8 mouse cellular contexts compared by ENCODE assay signal in genomic region chr10:59951211-59952151, GRCm38 (mm10). TPM values are rescaled to one million over a fixed set of nuclear protein-coding genes. Genes with fewer than 3 reads are reported as not detected.
DNase-seq lines count a peak whose midpoint lies in the region; ATAC-seq lines count a peak whose summit lies in the region.

Gene Ddit4 (minus strand): TSS chr10:59951834.

- H3K4me1 ChIP-seq in forebrain, embryonic 10.5 days = peaks cover 65% of the 10 kb centered on the region
- H3K4me1 ChIP-seq in heart, embryonic 15.5 days (replicated peaks) = peaks cover 52% of the 10 kb centered on the region
- peaks cover 33% of the 10 kb centered on the region for H3K4me1 ChIP-seq in liver, embryonic 15.5 days (replicated peaks)
- H3K4me1 ChIP-seq in neural tube, embryonic 12.5 days = peaks cover 30% of the 10 kb centered on the region

- H3K36me3 ChIP-seq in forebrain, embryonic 10.5 days (replicated peaks) = peaks cover 15% of the 10 kb centered on the region
- no peaks in the 10 kb centered on the region for H3K36me3 ChIP-seq in heart, embryonic 15.5 days
- no peaks in the 10 kb centered on the region for H3K36me3 ChIP-seq in liver, embryonic 15.5 days (replicated peaks)
- H3K36me3 ChIP-seq in neural tube, embryonic 12.5 days = peaks cover 3% of the 10 kb centered on the region; the same call in 1 of the 2 replicates

- H3K4me2 ChIP-seq in heart, embryonic 15.5 days = peak within 1 kb of the TSS; percentile 82
- H3K4me2 ChIP-seq in liver, embryonic 15.5 days = peak within 1 kb of the TSS; percentile 89
- peak within 1 kb of the TSS; percentile 90 for H3K4me2 ChIP-seq in neural tube, embryonic 12.5 days (replicated peaks)

- H3K9me3 ChIP-seq in forebrain, embryonic 10.5 days = no peaks in the 10 kb centered on the region
- H3K9me3 ChIP-seq in heart, embryonic 15.5 days (replicated peaks) = no peaks in the 10 kb centered on the region
- no peaks in the 10 kb centered on the region for H3K9me3 ChIP-seq in liver, embryonic 15.5 days (replicated peaks)
- no peaks in the 10 kb centered on the region for H3K9me3 ChIP-seq in neural tube, embryonic 12.5 days

- WGBS in forebrain, embryonic 10.5 days = under 1% methylated on average over 76 of the region's 76 CpGs
- under 1% methylated on average over 76 of the region's 76 CpGs for WGBS in heart, embryonic 15.5 days
- under 1% methylated on average over 76 of the region's 76 CpGs for WGBS in liver, embryonic 15.5 days (ENCODE audit: insufficient replicate concordance)
- under 1% methylated on average over 76 of the region's 76 CpGs for WGBS in neural tube, embryonic 12.5 days

- peak; percentile 72 for DNase-seq in c-Kit-negative CD71-positive TER-119-positive erythroid progenitor cells, embryonic 14.5 days (ENCODE audit: low read depth, low spot score)
- DNase-seq in forebrain, embryonic 10.5 days (ENCODE audit: extremely low spot score, low spot score) = peak; percentile 99
- DNase-seq in kidney, postnatal 36 days = peak; percentile 100
- peak; percentile 95 for DNase-seq in telencephalon, adult 2 months (ENCODE audit: low read depth, low spot score)

- peak within 1 kb of the TSS; percentile 84 for H3K9ac ChIP-seq in heart, embryonic 15.5 days
- peak within 1 kb of the TSS; percentile 67 for H3K9ac ChIP-seq in liver, embryonic 15.5 days
- peak within 1 kb of the TSS; percentile 95 for H3K9ac ChIP-seq in neural tube, embryonic 12.5 days

- peak within 1 kb of the TSS; percentile 96 for H3K27ac ChIP-seq in forebrain, embryonic 10.5 days
- H3K27ac ChIP-seq in heart, embryonic 15.5 days = peak within 1 kb of the TSS; percentile 88
- H3K27ac ChIP-seq in liver, embryonic 15.5 days (replicated peaks) = peak within 1 kb of the TSS; percentile 54
- peak within 1 kb of the TSS; percentile 84 for H3K27ac ChIP-seq in neural tube, embryonic 12.5 days

- H3K4me3 ChIP-seq in forebrain, embryonic 10.5 days = peak within 1 kb of the TSS; percentile 88
- H3K4me3 ChIP-seq in heart, embryonic 15.5 days = peak within 1 kb of the TSS; percentile 80
- peak within 1 kb of the TSS; percentile 66 for H3K4me3 ChIP-seq in liver, embryonic 15.5 days (replicated peaks)
- H3K4me3 ChIP-seq in neural tube, embryonic 12.5 days = peak within 1 kb of the TSS; percentile 91

- ATAC-seq in CD4-positive, CD25-positive, alpha-beta regulatory T cell, adult 4 months = peak; percentile 84
- peak; percentile 98 for ATAC-seq in heart, embryonic 15.5 days (replicated peaks; ENCODE audit: insufficient number of reproducible peaks, insufficient read depth, low FRiP score, low read depth)
- peak; percentile 97 for ATAC-seq in liver, embryonic 15.5 days (ENCODE audit: insufficient read depth)
- peak; percentile 96 for ATAC-seq in neural tube, embryonic 12.5 days (ENCODE audit: low FRiP score, low read depth)

- peaks cover 3% of the 10 kb centered on the region for H3K27me3 ChIP-seq in forebrain, embryonic 10.5 days (ENCODE audit: poor library complexity, severe bottlenecking)
- no peaks in the 10 kb centered on the region for H3K27me3 ChIP-seq in heart, embryonic 15.5 days
- peaks cover 76% of the 10 kb centered on the region for H3K27me3 ChIP-seq in liver, embryonic 15.5 days
- no peaks in the 10 kb centered on the region for H3K27me3 ChIP-seq in neural tube, embryonic 12.5 days (replicated peaks)

RNA-seq across cellular contexts. Expression of gene Ddit4, which starts in this region (rescaled TPM):
- polyA plus RNA-seq in CD4-positive, CD25-positive, alpha-beta regulatory T cell, adult 4 months (2017; shearing (Covaris generic)) = 10 to 100 TPM; 16.6 to 32.8 TPM
- polyA plus RNA-seq in forebrain, embryonic 10.5 days (2016; fragmentation: Nextera tagmentation; extraction: Ambion mirVana) = 32.7 and 35.3 TPM in 2 replicates
- 22.7 and 33.4 TPM in 2 replicates for polyA plus RNA-seq in heart, embryonic 15.5 days (2015; fragmentation: Nextera tagmentation; extraction: Ambion mirVana)
- 5.6 and 6.6 TPM in 2 replicates for polyA plus RNA-seq in liver, embryonic 15.5 days (2015; fragmentation: Nextera tagmentation; extraction: Ambion mirVana)
- polyA plus RNA-seq in neural tube, embryonic 12.5 days (2016; fragmentation: Nextera tagmentation; extraction: Ambion mirVana) = 75.7 and 78.9 TPM in 2 replicates

Comparison
In these comparisons a context has a peak if more than half of its experiments do, and no peak if none do; other contexts are left out.
1. Peak in every context shown above with its lines: DNase-seq, ATAC-seq, H3K4me3 ChIP-seq and H3K27ac ChIP-seq.